Mouse (Mus musculus): ENCODE results near the gene Abl1. TPM values are rescaled to one million over a fixed set of nuclear protein-coding genes. Genes with fewer than 3 reads are reported as not detected.
"Not testable (repeated sequence)": the region's sequence is repeated elsewhere in the genome, so short reads cannot be mapped to it uniquely, and the experiment has no call there.

The Abl1 gene
- total RNA-seq (2021): 10 to 100 TPM; 51.3 to 54.4 TPM

DNA sequence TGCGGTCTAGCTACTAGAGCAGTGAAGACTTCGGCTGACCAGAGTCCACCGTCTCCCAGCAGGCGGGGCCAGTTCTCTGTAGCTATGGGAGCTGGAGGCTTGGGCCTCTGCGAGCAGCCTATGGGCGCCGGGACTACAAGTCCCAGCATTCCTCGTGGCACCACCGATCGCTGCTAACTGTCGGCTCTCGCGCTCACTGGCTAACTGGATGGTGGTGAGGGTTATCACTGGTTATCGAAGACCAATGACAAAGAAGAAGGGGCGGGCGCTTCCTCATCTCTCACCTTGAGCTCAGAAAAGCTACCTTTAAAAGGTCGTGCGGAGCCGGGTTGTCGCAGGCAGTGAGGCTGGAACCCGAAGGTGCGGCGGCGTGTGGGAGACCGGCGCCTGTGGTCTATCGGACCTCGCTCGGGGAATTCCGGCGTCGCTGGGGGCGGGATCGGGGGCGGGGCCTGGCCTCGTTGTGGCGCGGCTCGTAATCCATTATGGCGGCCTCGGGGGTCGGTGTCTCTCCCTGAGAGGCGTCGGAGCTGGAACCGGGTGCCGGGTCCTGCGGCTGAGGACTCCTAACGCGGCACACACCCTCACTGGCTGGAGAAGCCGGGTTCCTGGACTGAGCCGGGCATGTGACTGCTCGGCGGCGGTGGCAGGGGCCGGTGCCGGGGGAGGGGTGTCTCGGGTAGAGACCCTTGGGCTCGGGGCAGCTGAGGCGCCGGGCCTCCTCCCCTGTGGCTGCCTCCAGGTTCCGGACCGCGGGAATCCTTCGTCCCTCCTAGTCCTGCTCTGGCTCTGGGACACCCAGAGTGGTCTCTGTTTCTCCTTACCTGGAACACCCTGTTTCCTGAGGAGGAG is at the start of gene Abl1:
Gene Abl1, plus strand, starts transcription at position 303 of the 852 bp plus-strand sequence.
- peak; percentile 96 for DNase-seq
- intact Hi-C loops (cut with DNase I): loop anchor here (2.0 to 5.0 kb wide), 2 partner anchors 99 to 224 kb away; no protein-coding TSS in a partner anchor

- intact Hi-C loops (cut with DNase I): no loop called here
- DNase-seq: no peak
Observed at GRCm38 (mm10) chr2:31638581-31639465, 49.4 kb upstream of the Abl1 start.

- DNase-seq: no peak
- intact Hi-C loops (cut with DNase I): no loop called here
Observed at GRCm38 (mm10) chr2:31639466-31639760, 48.8 kb upstream of the Abl1 start.

- no peak for DNase-seq
- intact Hi-C loops (cut with DNase I): no loop called here
Observed at GRCm38 (mm10) chr2:31639901-31640608, 48.1 kb upstream of the Abl1 start, which contains the start of gene Prdm12. Gene Prdm12 (plus strand): TSS chr2:31640037.

GRCm38 (mm10) chr2:31640609-31641507 is 47.3 kb upstream of the Abl1 start:
- no peak for DNase-seq
- intact Hi-C loops (cut with DNase I): no loop called here

- DNase-seq: no peak
- intact Hi-C loops (cut with DNase I): no loop called here
Observed at GRCm38 (mm10) chr2:31641508-31641830, 46.7 kb upstream of the Abl1 start.

DNA sequence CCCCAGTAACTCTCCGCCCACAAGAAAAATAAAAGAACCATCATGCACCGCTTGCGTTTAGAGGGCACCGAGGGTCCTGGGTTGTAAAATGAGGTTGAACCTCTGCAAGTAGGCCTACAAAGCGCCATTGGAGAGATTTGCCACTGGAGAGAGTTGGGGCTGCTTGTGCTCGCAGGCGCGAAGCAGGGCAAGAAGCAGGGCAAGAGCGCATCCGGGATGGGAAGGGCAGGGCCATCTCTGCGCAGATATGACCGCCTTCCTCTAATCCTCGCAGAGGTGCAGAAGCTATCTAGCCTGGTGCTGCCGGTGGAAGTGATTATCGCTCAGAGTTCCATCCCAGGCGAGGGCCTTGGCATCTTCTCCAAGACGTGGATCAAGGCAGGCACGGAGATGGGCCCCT is 46.2 kb upstream of the Abl1 start:
- intact Hi-C loops (cut with DNase I): no loop called here
- DNase-seq: no peak

DNA sequence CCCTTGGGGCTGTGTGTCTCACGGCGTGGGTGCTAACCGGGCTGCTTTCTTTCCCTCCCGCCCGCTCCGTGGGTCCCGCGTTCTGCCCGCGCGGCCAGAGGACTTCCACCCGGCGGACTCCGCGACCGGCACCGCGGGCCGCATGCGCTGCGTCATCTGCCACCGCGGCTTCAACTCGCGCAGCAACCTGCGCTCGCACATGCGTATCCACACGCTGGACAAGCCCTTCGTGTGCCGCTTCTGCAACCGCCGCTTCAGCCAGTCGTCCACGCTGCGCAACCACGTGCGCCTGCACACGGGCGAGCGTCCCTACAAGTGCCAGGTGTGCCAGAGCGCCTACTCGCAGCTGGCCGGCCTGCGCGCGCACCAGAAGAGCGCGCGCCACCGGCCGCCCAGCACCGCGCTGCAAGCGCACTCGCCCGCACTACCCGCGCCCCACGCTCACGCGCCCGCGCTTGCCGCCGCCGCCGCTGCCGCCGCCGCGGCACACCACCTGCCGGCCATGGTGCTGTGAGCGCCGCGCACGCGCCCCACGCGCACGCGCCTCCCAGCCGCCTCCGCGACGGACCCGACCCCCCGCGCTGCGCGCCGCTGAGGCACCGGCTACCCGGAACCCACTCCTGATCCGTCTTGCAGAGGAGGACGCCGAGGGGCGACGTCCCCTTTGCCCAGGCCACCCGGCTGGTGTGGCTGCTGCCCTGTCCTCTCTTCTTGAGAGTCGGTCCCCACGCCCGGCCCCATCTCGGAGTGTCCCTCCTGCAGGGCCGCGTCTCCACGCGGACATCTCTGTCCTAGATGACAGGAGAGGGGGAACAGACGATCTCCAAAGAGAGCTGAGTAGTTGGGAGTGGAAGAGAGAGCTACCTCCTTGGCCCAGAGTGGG is 34.0 kb upstream of the Abl1 start:
- intact Hi-C loops (cut with DNase I): loop anchor here (2.0 kb wide), 1 partner anchor 171 kb away; no protein-coding TSS in a partner anchor
- peak; percentile 39 for DNase-seq

DNA sequence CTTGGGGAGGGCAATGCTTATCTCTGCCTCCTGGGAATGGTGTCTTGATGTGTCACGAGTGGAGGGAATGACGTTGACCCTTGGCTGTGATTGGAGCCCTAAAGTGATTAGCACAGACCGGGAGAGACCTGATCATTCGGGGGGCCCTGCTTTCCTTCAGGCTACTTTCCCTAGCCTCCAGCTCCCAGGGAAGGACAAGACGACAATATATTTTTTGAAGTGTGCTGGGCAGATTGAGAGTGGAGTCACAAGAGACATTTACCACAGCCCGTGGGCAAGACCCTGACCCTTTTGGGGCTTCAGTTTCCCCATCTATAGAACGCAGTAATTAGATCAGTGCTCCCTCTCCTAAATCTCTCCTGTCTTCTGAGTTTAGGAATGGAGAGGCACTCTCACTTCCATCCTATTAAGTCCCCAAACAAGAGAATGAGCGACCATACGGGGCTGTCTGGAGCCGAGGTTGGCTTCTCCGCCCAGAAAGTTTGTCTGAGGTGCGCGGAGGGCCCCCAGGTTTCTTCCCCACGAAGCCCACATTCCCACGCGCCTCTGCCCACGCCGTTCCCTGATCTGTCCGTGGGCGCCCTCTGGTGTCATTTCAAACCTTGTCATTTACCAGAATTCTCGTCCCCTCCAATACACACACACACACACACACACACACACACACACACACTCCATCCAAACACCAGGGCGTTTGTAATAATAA is 33.2 kb upstream of the Abl1 start:
- intact Hi-C loops (cut with DNase I): loop anchor here (2.0 kb wide), 1 partner anchor 172 kb away; no protein-coding TSS in a partner anchor
- peak; percentile 70 for DNase-seq

DNA sequence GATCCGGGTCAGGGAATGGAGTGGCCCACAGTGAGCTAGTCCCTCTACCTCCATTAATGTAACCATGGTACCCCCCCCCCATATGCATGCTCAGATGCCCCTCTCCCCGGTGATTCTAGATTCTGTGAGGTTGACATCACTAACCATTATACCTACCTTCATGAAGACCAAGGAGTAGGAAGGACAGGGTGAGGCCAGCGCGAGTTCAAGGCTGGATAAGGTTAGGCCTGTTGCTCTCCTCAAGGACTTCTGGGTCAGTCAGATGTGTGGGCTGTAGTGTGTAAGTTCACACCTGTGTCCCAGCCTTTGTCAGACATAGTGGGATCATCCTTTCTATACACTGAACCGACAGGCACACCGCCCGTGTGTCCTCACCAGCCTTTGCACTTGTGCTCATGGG is 31.8 kb upstream of the Abl1 start:
- no peak for DNase-seq
- intact Hi-C loops (cut with DNase I): no loop called here

GRCm38 (mm10) chr2:31662939-31663803 is 25.0 kb upstream of the Abl1 start:
- DNase-seq: no peak
- intact Hi-C loops (cut with DNase I): no loop called here

DNA sequence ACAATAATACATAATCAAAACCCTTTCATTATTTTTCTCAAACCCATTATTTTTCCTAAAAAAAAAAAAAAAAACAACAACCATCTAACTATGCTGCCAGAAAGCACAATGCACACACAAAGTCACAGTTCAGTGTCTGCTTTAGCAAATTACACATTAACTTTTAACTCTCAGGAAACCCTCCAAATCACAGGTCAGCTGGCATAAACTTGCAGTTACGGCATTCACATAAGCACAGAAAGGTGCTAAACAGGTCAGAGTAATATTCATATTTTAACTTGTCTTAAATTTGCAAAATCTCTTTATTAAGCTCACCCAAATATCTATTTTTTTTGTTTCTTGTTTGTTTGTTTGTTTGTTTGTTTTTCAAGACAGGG is 24.4 kb upstream of the Abl1 start:
- intact Hi-C loops (cut with DNase I): no loop called here

GRCm38 (mm10) chr2:31667332-31667731 is 20.8 kb upstream of the Abl1 start:
- peak; percentile 61 for DNase-seq

More for the DNA sequence above, 24.4 kb upstream of the Abl1 start:
- DNase-seq: no peak

DNA sequence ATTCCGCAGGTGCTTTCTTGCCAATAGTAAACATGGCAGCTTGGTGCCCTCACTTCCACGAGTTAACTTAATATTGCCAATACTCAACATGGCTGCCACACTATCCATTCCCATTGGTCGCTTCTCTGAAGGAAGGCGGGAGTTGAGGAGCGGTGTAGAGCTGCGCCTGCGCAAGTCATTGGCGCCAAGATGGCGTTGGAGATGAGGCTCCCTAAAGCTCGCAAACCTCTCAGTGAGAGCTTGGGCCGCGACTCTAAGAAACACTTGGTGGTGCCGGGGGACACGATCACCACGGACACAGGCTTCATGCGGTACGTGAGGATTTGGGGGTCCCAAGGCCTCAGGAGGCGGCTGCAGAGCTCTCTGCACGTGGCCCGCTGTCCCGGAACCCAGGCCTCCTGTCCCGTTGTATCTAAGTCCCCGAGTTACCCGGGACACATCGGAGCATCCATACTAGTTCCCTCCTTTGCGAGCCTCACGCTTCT is 17.6 kb upstream of the Abl1 start, which contains the start of gene Exosc2:
Gene Exosc2, plus strand, starts transcription at position 165 of the 485 bp plus-strand sequence.
- intact Hi-C loops (cut with DNase I): no loop called here
- DNase-seq: peak; percentile 91

More at GRCm38 (mm10) chr2:31667332-31667731, 20.8 kb upstream of the Abl1 start:
- intact Hi-C loops (cut with DNase I): no loop called here

- intact Hi-C loops (cut with DNase I): no loop called here
Observed at GRCm38 (mm10) chr2:31678641-31679040, 9.5 kb upstream of the Abl1 start.

GRCm38 (mm10) chr2:31681051-31681707 is 7.0 kb upstream of the Abl1 start:
- DNase-seq; intact Hi-C loops (cut with DNase I): not testable (repeated sequence)

More at GRCm38 (mm10) chr2:31678641-31679040, 9.5 kb upstream of the Abl1 start:
- DNase-seq: no peak

All from left cerebral cortex, postnatal 4 days (tissue).